Mouse (Mus musculus) induced T-regulatory cell, adult 2 months (primary cell): Measurements from ENCODE around the gene Irgc1.
"Not testable (repeated sequence)": the region's sequence is repeated elsewhere in the genome, so short reads cannot be mapped to it uniquely, and the experiment has no call there.

Experiments
- DNase-seq: peaks from one replicate; pipeline ENCODE4 v3.0.0-alpha.2; 2012; ENCODE audit warnings: low read depth

Irgc1 gene

GRCm38 (mm10) chr7:24451855-24452311 lies at the start of gene Irgc1:
Gene Irgc1 (minus strand): TSS chr7:24452297.
- DNase-seq: peak; percentile 72

- DNase-seq: peak; percentile 44
These were observed 49.4 kb upstream of the Irgc1 start for GRCm38 (mm10) chr7:24501492-24501891.

- DNase-seq: peak; percentile 71
These were observed 48.8 kb upstream of the Irgc1 start for GRCm38 (mm10) chr7:24500929-24501328.

GRCm38 (mm10) chr7:24499856-24500577 lies 47.9 kb upstream of the Irgc1 start:
- no peak for DNase-seq

GRCm38 (mm10) chr7:24488303-24488702 lies 36.2 kb upstream of the Irgc1 start:
- no peak for DNase-seq

GRCm38 (mm10) chr7:24487403-24487802 lies 35.3 kb upstream of the Irgc1 start:
- no peak for DNase-seq

- DNase-seq: no peak
These were observed 34.6 kb upstream of the Irgc1 start for GRCm38 (mm10) chr7:24486654-24487130.

GRCm38 (mm10) chr7:24485481-24485880 lies 33.4 kb upstream of the Irgc1 start:
- no peak for DNase-seq

- not testable (repeated sequence) for DNase-seq
These were observed 31.2 kb upstream of the Irgc1 start for GRCm38 (mm10) chr7:24483291-24483690.

- DNase-seq: no peak
These were observed 30.3 kb upstream of the Irgc1 start for GRCm38 (mm10) chr7:24482208-24483020.

- peak; percentile 85 for DNase-seq
These were observed 29.5 kb upstream of the Irgc1 start, which contains the start of gene Cadm4 for GRCm38 (mm10) chr7:24481474-24482207. Gene Cadm4 (plus strand): TSS chr7:24482023.

- no peak for DNase-seq
These were observed 28.9 kb upstream of the Irgc1 start for GRCm38 (mm10) chr7:24480986-24481473.

GRCm38 (mm10) chr7:24480121-24480941 lies 28.2 kb upstream of the Irgc1 start:
- DNase-seq: no peak

- no peak for DNase-seq
These were observed 27.6 kb upstream of the Irgc1 start for GRCm38 (mm10) chr7:24479685-24480084.

GRCm38 (mm10) chr7:24478911-24479310 lies 26.8 kb upstream of the Irgc1 start:
- no peak for DNase-seq

- no peak for DNase-seq
These were observed 24.8 kb upstream of the Irgc1 start for GRCm38 (mm10) chr7:24476856-24477255.

- DNase-seq: no peak
These were observed 24.2 kb upstream of the Irgc1 start for GRCm38 (mm10) chr7:24476338-24476737.

- DNase-seq: no peak
These were observed 22.9 kb upstream of the Irgc1 start for GRCm38 (mm10) chr7:24474811-24475506.

GRCm38 (mm10) chr7:24473913-24474529 lies 21.9 kb upstream of the Irgc1 start:
- DNase-seq: peak; percentile 79

GRCm38 (mm10) chr7:24472937-24473336 lies 20.8 kb upstream of the Irgc1 start:
- DNase-seq: peak; percentile 76
